In the genomic region with DNA sequence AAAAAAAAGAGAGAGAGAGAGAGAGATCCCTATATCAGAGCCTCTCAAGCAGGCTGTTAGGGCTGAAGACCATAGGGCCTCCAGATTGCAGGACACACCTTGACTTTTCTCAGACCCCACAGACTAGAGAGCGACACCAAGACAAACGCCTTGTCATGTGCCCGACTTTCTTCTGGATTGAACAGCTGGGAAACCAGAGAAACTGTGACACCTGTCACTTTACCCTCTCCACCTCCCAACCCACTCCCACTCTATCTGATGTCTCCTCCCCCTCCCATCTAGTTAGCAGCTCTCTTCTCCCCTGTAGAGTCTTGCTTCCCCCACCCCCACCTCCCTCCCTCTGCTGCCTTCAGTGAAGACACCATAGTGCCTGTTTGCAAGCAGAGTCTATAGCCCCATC, we compare ENCODE assay signal across 4 mouse cellular contexts.
"Had no signal": no experiment of that assay in that cellular context is flagged by ENCODE, and none has a peak within 500 bp of the region (broad histone marks: within the 10 kb centered on the region; RNA-seq: fewer than 3 reads in every experiment).

No protein-coding gene starts in this region.

- H3K4me3 ChIP-seq: neural tube, embryonic 13.5 days; neural tube, embryonic 15.5 days; stomach, embryonic 15.5 days had no signal

- H3K27me3 ChIP-seq: neural tube, embryonic 13.5 days; neural tube, embryonic 15.5 days; stomach, embryonic 15.5 days had no signal

- H3K9ac ChIP-seq: neural tube, embryonic 13.5 days; neural tube, embryonic 15.5 days; stomach, embryonic 15.5 days had no signal

- H3K9me3 ChIP-seq: neural tube, embryonic 13.5 days; neural tube, embryonic 15.5 days; stomach, embryonic 15.5 days had no signal

- H3K36me3 ChIP-seq: neural tube, embryonic 13.5 days; neural tube, embryonic 15.5 days; stomach, embryonic 15.5 days had no signal

- H3K4me2 ChIP-seq: neural tube, embryonic 13.5 days; neural tube, embryonic 15.5 days; stomach, embryonic 15.5 days had no signal

- H3K27ac ChIP-seq: neural tube, embryonic 13.5 days; neural tube, embryonic 15.5 days; stomach, embryonic 15.5 days; stomach, postnatal 0 days had no signal
